Mouse (Mus musculus) spleen, embryonic (tissue): ENCODE measurements around the gene Iqch.
"Not testable (repeated sequence)": the region's sequence is repeated elsewhere in the genome, so short reads cannot be mapped to it uniquely, and the experiment has no call there.

ENCODE experiments used
- CTCF ChIA-PET: fragments of 350-600 bp; sonication (Branson Sonifier 250); formaldehyde crosslinking; loops from one replicate; lab custom pipeline; 2022; lab: Charles Lee

The Iqch gene

GRCm38 (mm10) chr9:63568808-63569207 lies 33.5 kb downstream of the Iqch start:
- CTCF ChIA-PET = no interaction called here

GRCm38 (mm10) chr9:63568314-63568713 lies 34.0 kb downstream of the Iqch start:
- CTCF ChIA-PET = no interaction called here

GRCm38 (mm10) chr9:63563436-63563835 lies 38.9 kb downstream of the Iqch start:
- CTCF ChIA-PET = no interaction called here

- CTCF ChIA-PET = no interaction called here
These were observed 40.4 kb downstream of the Iqch start for GRCm38 (mm10) chr9:63561931-63562330.

GRCm38 (mm10) chr9:63556933-63557332 lies 45.4 kb downstream of the Iqch start:
- CTCF ChIA-PET = no interaction called here

- CTCF ChIA-PET = no interaction called here
These were observed 46.0 kb downstream of the Iqch start for GRCm38 (mm10) chr9:63556316-63556715.

- CTCF ChIA-PET = interaction anchor here (0.7 kb wide), 1 partner anchor 336 kb away, joined by 4 read pairs; no protein-coding TSS in a partner anchor
These were observed 46.8 kb downstream of the Iqch start for GRCm38 (mm10) chr9:63555460-63555990.

- CTCF ChIA-PET = no interaction called here
These were observed 48.7 kb downstream of the Iqch start for GRCm38 (mm10) chr9:63553628-63554027.

- CTCF ChIA-PET = not testable (repeated sequence)
These were observed 51.6 kb downstream of the Iqch start for GRCm38 (mm10) chr9:63550701-63551100.

- CTCF ChIA-PET = no interaction called here
These were observed 53.3 kb downstream of the Iqch start for GRCm38 (mm10) chr9:63548966-63549365.

GRCm38 (mm10) chr9:63541926-63542325 lies 60.4 kb downstream of the Iqch start:
- CTCF ChIA-PET = no interaction called here

GRCm38 (mm10) chr9:63541301-63541700 lies 61.0 kb downstream of the Iqch start:
- CTCF ChIA-PET = interaction anchor here (0.6 kb wide), 1 partner anchor 1379 kb away, joined by 3 read pairs; no protein-coding TSS in a partner anchor

GRCm38 (mm10) chr9:63537489-63537888 lies 64.8 kb downstream of the Iqch start:
- CTCF ChIA-PET = no interaction called here

- CTCF ChIA-PET = no interaction called here
These were observed 67.3 kb downstream of the Iqch start for GRCm38 (mm10) chr9:63535042-63535441.

GRCm38 (mm10) chr9:63534371-63534780 lies 67.9 kb downstream of the Iqch start:
- CTCF ChIA-PET = no interaction called here

- CTCF ChIA-PET = no interaction called here
These were observed 69.2 kb downstream of the Iqch start for GRCm38 (mm10) chr9:63532966-63533711.

GRCm38 (mm10) chr9:63523937-63524253 lies 78.4 kb downstream of the Iqch start:
- CTCF ChIA-PET = no interaction called here

- CTCF ChIA-PET = no interaction called here
These were observed 78.9 kb downstream of the Iqch start for GRCm38 (mm10) chr9:63523251-63523936.

GRCm38 (mm10) chr9:63512851-63513250 lies 89.4 kb downstream of the Iqch start:
- CTCF ChIA-PET = no interaction called here

GRCm38 (mm10) chr9:63511034-63511433 lies 91.3 kb downstream of the Iqch start:
- CTCF ChIA-PET = no interaction called here

- CTCF ChIA-PET = no interaction called here
These were observed 95.2 kb downstream of the Iqch start for GRCm38 (mm10) chr9:63507110-63507509.

- CTCF ChIA-PET = no interaction called here
These were observed 98.4 kb downstream of the Iqch start for GRCm38 (mm10) chr9:63503890-63504289.

- CTCF ChIA-PET = no interaction called here
These were observed 100.8 kb downstream of the Iqch start for GRCm38 (mm10) chr9:63501516-63501915.
